Mouse (Mus musculus): ENCODE measurements around the gene Cacna1d. TPM values are rescaled to one million over a fixed set of nuclear protein-coding genes. Genes with fewer than 3 reads are reported as not detected.
A peak's percentile ranks its signal among the peaks of the same experiment; 100 is the strongest.

Gene Cacna1d
- total and polyA plus RNA-seq, 2 experiments: 0.55 to 0.72 TPM

DNA sequence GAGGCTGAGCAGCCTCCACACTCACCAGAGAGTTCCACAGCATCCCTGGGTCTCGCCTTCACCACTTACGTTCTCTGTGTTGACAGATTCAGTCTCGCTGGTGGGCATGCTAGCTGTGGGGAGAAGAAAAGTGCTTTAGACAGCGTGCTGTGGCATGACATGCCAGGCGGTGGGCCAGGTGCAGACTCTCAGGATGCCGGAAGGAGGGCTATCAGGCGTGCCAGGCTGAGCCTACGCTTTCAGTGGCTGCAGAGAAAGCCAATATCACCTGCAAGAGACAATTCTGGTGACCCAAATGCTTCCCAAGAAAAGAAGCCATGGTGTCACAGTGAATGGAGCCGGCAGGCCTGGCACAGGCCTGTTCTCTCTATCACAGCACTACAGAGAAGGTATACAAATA lies 361.2 kb downstream of the Cacna1d start:
- Histone ChIP-seq H3K36me3 (ENCODE audit: control insufficient read depth, insufficient read depth, low read length) (no peaks in the 10 kb centered on the region), H3K27me3 (ENCODE audit: control insufficient read depth, insufficient read depth, low read length) (no peaks in the 10 kb centered on the region), H3K27ac (replicated peaks; ENCODE audit: insufficient read depth, low read depth, low read length) (no peak overlapping the region), H3K79me2 (ENCODE audit: control insufficient read depth, insufficient read depth, low read length) (no peaks in the 10 kb centered on the region), H3K4me3 (ENCODE audit: insufficient read depth, low read depth, low read length) (no peak overlapping the region), H3K9ac (ENCODE audit: low read depth, low read length) (no peak overlapping the region), H3K4me1 (ENCODE audit: control insufficient read depth, insufficient read depth, low read length) (no peaks in the 10 kb centered on the region)
- WGBS: 92% methylated on average over 9 of the region's 9 CpGs
- TF ChIP-seq POLR2A (IDR thresholded peaks at IDR 0.05; ENCODE audit: extremely low read depth, insufficient read depth, low read length): no peak
- TF ChIP-seq CTCF (IDR thresholded peaks at IDR 0.05; ENCODE audit: low read depth, low read length): no peak
- no peak for DNase-seq (ENCODE audit: extremely low read depth, low read depth, low spot score)

GRCm38 (mm10) chr14:30129378-30129777 lies 361.9 kb downstream of the Cacna1d start:
- H3K27me3 ChIP-seq (ENCODE audit: control insufficient read depth, insufficient read depth, low read length): no peaks in the 10 kb centered on the region
- no peak overlapping the region for H3K9ac ChIP-seq (ENCODE audit: low read depth, low read length)
- H3K4me1 ChIP-seq (ENCODE audit: control insufficient read depth, insufficient read depth, low read length): no peaks in the 10 kb centered on the region
- no peak for TF ChIP-seq POLR2A (IDR thresholded peaks at IDR 0.05; ENCODE audit: extremely low read depth, insufficient read depth, low read length)
- TF ChIP-seq CTCF (IDR thresholded peaks at IDR 0.05; ENCODE audit: low read depth, low read length): peak; percentile 70
- no peak overlapping the region for H3K27ac ChIP-seq (replicated peaks; ENCODE audit: insufficient read depth, low read depth, low read length)
- DNase-seq (ENCODE audit: extremely low read depth, low read depth, low spot score): no peak
- H3K36me3 ChIP-seq (ENCODE audit: control insufficient read depth, insufficient read depth, low read length): no peaks in the 10 kb centered on the region
- no peak overlapping the region for H3K4me3 ChIP-seq (ENCODE audit: insufficient read depth, low read depth, low read length)
- no peaks in the 10 kb centered on the region for H3K79me2 ChIP-seq (ENCODE audit: control insufficient read depth, insufficient read depth, low read length)
- WGBS: 34% methylated on average over 9 of the region's 9 CpGs

DNA sequence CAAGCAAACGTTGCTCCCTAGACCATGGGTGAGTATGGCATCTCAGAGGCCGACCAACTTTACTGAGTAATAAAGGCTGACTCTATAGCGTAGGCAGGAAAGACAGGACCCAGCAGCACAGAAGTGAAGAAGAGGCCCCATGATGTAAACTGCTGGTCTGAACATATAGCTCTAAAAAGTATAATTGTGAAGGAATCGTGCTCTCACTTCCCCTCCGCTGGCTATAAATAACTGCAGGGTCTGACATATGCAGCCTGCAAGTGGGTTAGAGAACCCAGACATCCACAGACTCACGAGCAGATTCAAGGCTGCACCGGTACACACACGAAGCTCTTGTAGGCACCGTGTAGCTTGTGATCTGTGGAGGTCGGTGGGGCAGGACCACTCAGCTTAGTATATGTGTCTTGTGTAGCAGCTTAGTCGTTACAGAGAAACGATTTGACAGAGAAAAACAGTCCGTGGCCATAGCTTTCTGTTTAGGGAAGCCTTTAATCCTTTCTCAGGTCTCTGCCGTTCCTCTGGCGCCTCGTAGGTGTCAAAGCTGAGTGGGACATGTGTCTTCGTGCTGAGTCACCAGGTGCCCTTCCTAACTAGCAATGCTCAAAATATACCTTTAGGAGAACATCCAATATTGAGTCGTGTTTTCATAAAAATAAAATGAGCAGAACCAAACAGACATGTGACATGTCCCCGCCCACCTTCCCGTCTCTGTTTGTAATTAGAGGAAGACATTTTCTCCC lies 366.1 kb downstream of the Cacna1d start:
- TF ChIP-seq POLR2A (IDR thresholded peaks at IDR 0.05; ENCODE audit: extremely low read depth, insufficient read depth, low read length): no peak
- TF ChIP-seq CTCF (IDR thresholded peaks at IDR 0.05; ENCODE audit: low read depth, low read length): no peak
- Histone ChIP-seq H3K4me3 (ENCODE audit: insufficient read depth, low read depth, low read length) (no peak overlapping the region), H3K36me3 (ENCODE audit: control insufficient read depth, insufficient read depth, low read length) (no peaks in the 10 kb centered on the region), H3K79me2 (ENCODE audit: control insufficient read depth, insufficient read depth, low read length) (no peaks in the 10 kb centered on the region), H3K27me3 (ENCODE audit: control insufficient read depth, insufficient read depth, low read length) (no peaks in the 10 kb centered on the region), H3K4me1 (ENCODE audit: control insufficient read depth, insufficient read depth, low read length) (no peaks in the 10 kb centered on the region), H3K9ac (ENCODE audit: low read depth, low read length) (no peak overlapping the region), H3K27ac (replicated peaks; ENCODE audit: insufficient read depth, low read depth, low read length) (no peak overlapping the region)
- WGBS: 72% methylated on average over 20 of the region's 20 CpGs
- no peak for DNase-seq (ENCODE audit: extremely low read depth, low read depth, low spot score)

DNA sequence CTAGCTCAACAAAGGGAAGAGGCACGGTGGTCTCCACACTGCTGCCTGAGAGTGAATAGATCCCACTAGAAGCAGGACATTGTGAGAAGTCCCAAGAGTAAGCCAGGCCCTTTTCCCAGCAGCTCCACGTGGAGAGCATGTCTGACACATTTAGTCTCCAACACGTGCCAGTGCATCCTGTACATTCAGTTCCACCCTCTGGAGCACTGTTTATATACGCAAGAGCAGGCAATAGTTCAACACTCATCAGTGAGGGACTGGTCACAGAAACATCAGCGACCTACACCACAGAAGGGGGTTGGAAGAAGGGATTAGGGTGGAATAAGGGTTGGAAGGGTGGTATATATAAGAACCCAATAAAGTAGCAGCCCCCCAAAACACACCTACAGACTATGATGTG lies 371.2 kb downstream of the Cacna1d start:
- Histone ChIP-seq H3K4me1 (ENCODE audit: control insufficient read depth, insufficient read depth, low read length) (no peaks in the 10 kb centered on the region), H3K4me3 (ENCODE audit: insufficient read depth, low read depth, low read length) (no peak overlapping the region), H3K27me3 (ENCODE audit: control insufficient read depth, insufficient read depth, low read length) (no peaks in the 10 kb centered on the region), H3K9ac (ENCODE audit: low read depth, low read length) (no peak overlapping the region), H3K36me3 (ENCODE audit: control insufficient read depth, insufficient read depth, low read length) (no peaks in the 10 kb centered on the region), H3K27ac (replicated peaks; ENCODE audit: insufficient read depth, low read depth, low read length) (no peak overlapping the region), H3K79me2 (ENCODE audit: control insufficient read depth, insufficient read depth, low read length) (no peaks in the 10 kb centered on the region)
- 74% methylated on average over 5 of the region's 5 CpGs for WGBS
- TF ChIP-seq CTCF (IDR thresholded peaks at IDR 0.05; ENCODE audit: low read depth, low read length): no peak
- no peak for TF ChIP-seq POLR2A (IDR thresholded peaks at IDR 0.05; ENCODE audit: extremely low read depth, insufficient read depth, low read length)
- no peak for DNase-seq (ENCODE audit: extremely low read depth, low read depth, low spot score)

DNA sequence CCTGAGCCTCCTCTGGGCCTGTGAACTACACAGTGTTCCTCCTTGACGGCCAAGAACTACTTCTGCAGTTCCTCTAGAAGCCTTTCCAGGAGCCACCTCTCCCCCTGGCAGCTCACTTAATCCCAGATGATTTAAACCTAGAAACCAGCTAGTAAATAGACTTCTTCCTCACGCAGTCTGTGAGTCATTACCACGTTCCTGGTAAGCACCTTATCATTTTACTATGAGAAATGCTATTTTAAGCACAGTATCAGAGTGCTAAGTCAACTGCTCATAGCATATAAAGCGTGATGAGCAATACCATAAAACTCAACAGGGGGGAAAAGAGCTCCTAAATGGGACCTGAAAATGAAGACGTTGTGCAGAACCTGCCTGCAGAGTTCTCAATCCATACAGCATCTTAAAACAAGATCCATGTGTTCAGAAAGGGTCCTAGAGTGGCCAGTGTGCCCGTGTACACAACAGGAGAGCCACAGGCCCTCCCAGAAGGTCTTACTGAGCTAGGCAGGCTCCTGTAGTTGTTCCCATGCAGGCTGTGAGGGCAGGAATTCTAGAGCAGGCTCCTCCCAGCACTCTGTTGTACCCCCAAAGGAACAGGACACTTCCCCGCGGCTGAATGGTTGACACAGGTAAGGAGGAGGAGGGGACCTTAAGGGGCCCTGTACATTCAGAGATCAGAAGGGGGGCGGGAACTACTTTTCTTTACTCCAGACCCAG lies 377.7 kb downstream of the Cacna1d start:
- no peaks in the 10 kb centered on the region for H3K36me3 ChIP-seq (ENCODE audit: control insufficient read depth, insufficient read depth, low read length)
- 72% methylated on average over 9 of the region's 9 CpGs for WGBS
- H3K9ac ChIP-seq (ENCODE audit: low read depth, low read length): no peak overlapping the region
- DNase-seq (ENCODE audit: extremely low read depth, low read depth, low spot score): no peak
- no peaks in the 10 kb centered on the region for H3K27me3 ChIP-seq (ENCODE audit: control insufficient read depth, insufficient read depth, low read length)
- H3K4me1 ChIP-seq (ENCODE audit: control insufficient read depth, insufficient read depth, low read length): no peaks in the 10 kb centered on the region
- no peak overlapping the region for H3K4me3 ChIP-seq (ENCODE audit: insufficient read depth, low read depth, low read length)
- TF ChIP-seq CTCF (IDR thresholded peaks at IDR 0.05; ENCODE audit: low read depth, low read length): no peak
- no peak for TF ChIP-seq POLR2A (IDR thresholded peaks at IDR 0.05; ENCODE audit: extremely low read depth, insufficient read depth, low read length)
- no peaks in the 10 kb centered on the region for H3K79me2 ChIP-seq (ENCODE audit: control insufficient read depth, insufficient read depth, low read length)
- H3K27ac ChIP-seq (replicated peaks; ENCODE audit: insufficient read depth, low read depth, low read length): no peak overlapping the region

GRCm38 (mm10) chr14:30109079-30109478 lies 382.2 kb downstream of the Cacna1d start:
- TF ChIP-seq CTCF (IDR thresholded peaks at IDR 0.05; ENCODE audit: low read depth, low read length) (peak; percentile 33; the same call in 1 of the 2 replicates), POLR2A (IDR thresholded peaks at IDR 0.05; ENCODE audit: extremely low read depth, insufficient read depth, low read length) (no peak)
- Histone ChIP-seq H3K4me1 (ENCODE audit: control insufficient read depth, insufficient read depth, low read length) (peaks cover 6% of the 10 kb centered on the region), H3K79me2 (ENCODE audit: control insufficient read depth, insufficient read depth, low read length) (no peaks in the 10 kb centered on the region), H3K9ac (ENCODE audit: low read depth, low read length) (no peak overlapping the region), H3K27me3 (ENCODE audit: control insufficient read depth, insufficient read depth, low read length) (no peaks in the 10 kb centered on the region), H3K36me3 (ENCODE audit: control insufficient read depth, insufficient read depth, low read length) (no peaks in the 10 kb centered on the region), H3K27ac (replicated peaks; ENCODE audit: insufficient read depth, low read depth, low read length) (no peak overlapping the region), H3K4me3 (ENCODE audit: insufficient read depth, low read depth, low read length) (no peak overlapping the region)
- WGBS: 61% methylated on average over 2 of the region's 2 CpGs
- no peak for DNase-seq (ENCODE audit: extremely low read depth, low read depth, low spot score)

Measured in liver, adult 2 months (tissue).